Mouse (Mus musculus) left cerebral cortex, adult 2 months (tissue): ENCODE data around the gene Rad51d. TPM values are rescaled to one million over a fixed set of nuclear protein-coding genes. Genes with fewer than 3 reads are reported as not detected.
"Not testable (repeated sequence)": the region's sequence is repeated elsewhere in the genome, so short reads cannot be mapped to it uniquely, and the experiment has no call there.

Source experiments
- DNase-seq, 2 experiments: peaks; one replicate each; pipeline ENCODE4 v3.0.0; 2021 to 2022; ENCODE audit warnings: low spot score in 2 of 2, mixed read lengths in 1 of 2; ENCODE audit errors: extremely low spot score in 1 of 2
- H3K27ac ChIP-seq: fragments of 200-600 bp; 2 replicates; pipeline ENCODE4 v1.8.1; 2022
- H3K4me3 ChIP-seq: fragments of 200-600 bp; 2 replicates; pipeline ENCODE4 v1.8.1; 2022
- CTCF ChIP-seq: fragments of 200-600 bp; IDR thresholded peaks from 2 replicates; pipeline ENCODE4 v1.8.1; 2022; ENCODE audit warnings: antibody characterized with exemption, mild to moderate bottlenecking, moderate library complexity
- intact Hi-C: fragments of 180-260 bp; cut with DNase I; formaldehyde crosslinking; loops from one replicate; pipeline ENCODE4 v1.15.1; 2025
- total RNA-seq, 2 experiments: library from RNA; stranded (reverse); gene quantifications; 2 replicates each; pipeline ENCODE4 v1.2.3; 2021

The Rad51d gene
- total RNA-seq, 2 experiments from 2014 or later, result 16.9 to 19.8 TPM

DNA sequence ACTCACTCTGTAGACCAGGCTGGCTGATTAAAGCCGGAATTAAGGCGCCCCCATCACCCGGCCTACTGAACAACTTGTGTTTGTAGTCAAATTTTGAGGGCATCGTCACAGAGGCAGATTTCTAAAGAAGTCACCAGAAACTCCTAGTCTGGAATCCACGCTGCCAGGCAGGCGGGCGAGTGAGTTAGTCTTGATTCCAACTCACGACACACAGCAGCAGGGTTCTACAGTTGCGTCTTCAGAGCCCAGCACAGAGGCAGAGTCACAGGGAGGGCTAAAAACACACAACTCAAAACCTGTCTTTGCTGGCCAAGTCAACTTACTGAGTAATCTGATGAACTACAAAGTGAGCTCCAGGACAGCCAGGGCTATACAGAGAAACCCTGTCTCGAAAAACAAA, 37.9 kb downstream of the Rad51d start:
- Histone ChIP-seq H3K4me3 (no peak overlapping the region), H3K27ac (no peak overlapping the region)
- TF ChIP-seq CTCF, result no peak
- no peak for DNase-seq
- intact Hi-C loops, result no loop called here

DNA sequence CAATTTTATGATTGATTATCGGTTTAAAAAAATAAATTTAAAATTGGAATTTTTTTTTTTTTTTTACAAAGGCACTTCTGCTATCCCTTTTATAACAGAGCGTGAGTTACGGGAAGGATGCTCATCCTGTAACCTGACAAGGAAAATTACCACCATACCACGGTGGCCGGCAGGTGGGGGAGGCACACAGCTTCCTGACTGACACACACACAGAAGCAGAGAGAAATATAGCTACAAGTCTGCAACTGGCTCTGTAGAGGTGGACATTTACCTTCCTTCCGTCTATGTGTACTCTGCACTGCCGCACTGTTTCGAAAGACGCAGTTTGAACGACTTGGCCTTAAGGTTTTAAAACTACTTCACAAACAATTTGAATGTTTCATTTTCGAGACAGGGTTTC, 38.3 kb downstream of the Rad51d start:
- intact Hi-C loops, result no loop called here
- H3K4me3 ChIP-seq, result no peak overlapping the region
- H3K27ac ChIP-seq, result no peak overlapping the region
- no peak for TF ChIP-seq CTCF
- DNase-seq, result no peak

DNA sequence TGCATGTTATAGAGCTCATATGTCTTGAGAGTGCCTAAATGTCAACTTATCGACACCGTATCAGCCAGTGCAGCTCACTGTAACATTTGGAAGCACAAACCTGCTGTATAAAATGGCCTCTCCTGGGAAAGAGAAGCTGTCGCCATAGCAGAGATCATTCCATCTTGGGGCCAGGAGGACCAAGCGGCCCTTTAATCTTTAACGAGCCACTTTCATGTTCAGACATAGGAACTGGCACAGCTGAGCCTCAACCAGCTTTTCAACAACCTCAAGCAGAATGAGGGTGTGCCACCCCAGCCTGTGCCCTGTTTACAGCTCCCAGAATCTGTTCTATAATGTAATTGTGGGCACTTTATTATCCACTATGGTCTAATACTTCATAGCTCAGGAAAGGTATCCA, 40.2 kb downstream of the Rad51d start:
- intact Hi-C loops, result no loop called here
- no peak for TF ChIP-seq CTCF
- Histone ChIP-seq H3K4me3 (no peak overlapping the region), H3K27ac (no peak overlapping the region)
- no peak for DNase-seq

DNA sequence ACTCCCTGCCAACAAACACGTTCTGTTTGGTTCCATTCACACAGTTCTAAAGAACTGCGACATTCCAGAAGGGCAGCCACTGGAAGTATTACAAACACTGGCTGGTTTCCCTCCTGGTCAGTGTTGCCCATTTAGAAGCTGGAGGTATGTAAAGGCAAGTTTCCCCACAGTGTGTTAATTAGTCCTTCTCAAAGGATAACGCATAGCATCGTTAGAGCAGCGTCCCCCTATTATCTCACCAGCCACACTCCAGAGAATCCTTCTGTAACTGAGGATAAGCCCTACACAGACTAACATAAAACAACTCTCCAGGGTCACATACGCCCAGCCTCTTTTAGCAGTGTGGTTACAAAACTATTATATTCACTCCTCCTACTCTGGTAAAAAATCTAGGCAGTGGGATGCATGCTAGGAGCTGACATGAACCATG, 42.8 kb downstream of the Rad51d start:
- DNase-seq, result no peak
- Histone ChIP-seq H3K27ac (no peak overlapping the region; the same call in 1 of the 2 replicates), H3K4me3 (no peak overlapping the region)
- intact Hi-C loops, result no loop called here
- no peak for TF ChIP-seq CTCF

DNA sequence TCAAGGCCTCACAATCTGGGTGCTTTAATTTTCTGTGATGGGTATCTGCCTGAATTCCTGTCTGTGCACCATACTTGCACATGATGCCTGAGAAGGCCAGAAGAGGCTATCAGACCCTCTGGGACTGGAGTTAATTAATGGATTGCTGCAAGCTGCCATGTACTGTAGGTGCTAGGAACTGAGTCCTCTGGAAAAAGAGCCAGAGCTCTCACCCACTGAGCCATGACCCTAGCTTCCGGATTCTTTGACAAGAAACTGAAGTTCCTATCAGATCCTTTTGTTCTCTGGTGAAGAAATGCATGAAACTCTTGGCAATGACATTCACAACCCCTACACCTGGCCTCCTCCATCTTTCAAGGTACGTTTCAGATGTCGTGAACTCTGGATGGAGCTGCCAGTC, 43.5 kb downstream of the Rad51d start:
- no peak for DNase-seq
- no peak for TF ChIP-seq CTCF
- Histone ChIP-seq H3K4me3 (no peak overlapping the region), H3K27ac (no peak overlapping the region)
- intact Hi-C loops, result no loop called here

DNA sequence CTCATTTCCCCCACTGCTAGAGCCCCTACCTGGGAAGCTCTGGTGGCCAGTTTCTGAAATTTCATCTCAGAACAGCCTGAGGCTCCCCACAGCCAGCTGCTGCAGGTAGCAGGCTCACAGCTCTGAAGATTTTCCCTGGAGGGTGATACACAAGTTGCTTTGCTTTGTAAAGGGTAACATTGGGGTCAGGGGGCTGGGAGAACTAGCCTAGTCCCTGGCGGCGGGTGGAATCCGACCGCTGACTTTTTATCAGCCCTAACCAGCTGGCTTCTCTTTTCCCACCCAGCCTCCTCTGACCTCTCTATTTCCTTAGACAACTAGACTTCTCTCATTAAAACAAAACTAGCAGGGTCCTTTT, 44.4 kb downstream of the Rad51d start:
- Histone ChIP-seq H3K27ac (peak overlapping the region; percentile 80), H3K4me3 (peak overlapping the region; percentile 27; the same call in 1 of the 2 replicates)
- intact Hi-C loops, result no loop called here
- no peak; the same call in 1 of the 2 replicates for TF ChIP-seq CTCF
- DNase-seq, result no peak

DNA sequence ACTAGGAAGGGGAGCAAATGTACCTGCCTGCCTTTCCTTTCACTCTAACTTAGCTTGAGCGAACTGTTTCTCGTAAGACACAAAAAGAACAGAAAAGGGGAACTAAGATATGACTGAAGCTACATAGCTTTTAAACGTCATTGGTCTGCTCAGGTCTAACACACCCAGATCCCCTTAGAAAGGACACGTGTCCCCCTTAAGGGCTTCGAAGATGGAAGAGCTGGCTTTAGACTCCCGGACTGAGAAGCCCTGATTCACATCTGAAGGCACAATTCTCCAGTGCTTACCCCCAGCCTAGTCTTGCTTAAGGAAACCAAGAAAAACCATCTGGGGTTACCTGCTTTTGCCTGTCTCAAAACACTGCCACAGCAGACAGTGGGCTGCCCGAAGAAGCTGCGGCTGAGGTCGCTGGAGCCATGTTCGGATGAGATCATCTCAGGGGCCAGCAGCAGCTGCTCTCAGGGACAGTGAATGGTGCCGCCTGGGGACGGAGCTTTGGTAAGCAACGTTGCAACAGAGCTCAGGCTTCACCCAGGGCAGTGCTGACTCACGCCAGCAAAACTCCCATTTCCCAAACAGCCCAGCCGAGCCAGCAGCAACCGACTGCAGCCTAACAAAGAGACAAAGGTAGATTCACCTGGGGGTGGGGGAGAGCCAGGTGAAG, 44.9 kb downstream of the Rad51d start:
- Histone ChIP-seq H3K27ac (peak overlapping the region; percentile 80), H3K4me3 (peak overlapping the region; percentile 27)
- no peak; the same call in 1 of the 2 replicates for TF ChIP-seq CTCF
- peak; percentile 33 to 41 for DNase-seq
- intact Hi-C loops, result no loop called here

DNA sequence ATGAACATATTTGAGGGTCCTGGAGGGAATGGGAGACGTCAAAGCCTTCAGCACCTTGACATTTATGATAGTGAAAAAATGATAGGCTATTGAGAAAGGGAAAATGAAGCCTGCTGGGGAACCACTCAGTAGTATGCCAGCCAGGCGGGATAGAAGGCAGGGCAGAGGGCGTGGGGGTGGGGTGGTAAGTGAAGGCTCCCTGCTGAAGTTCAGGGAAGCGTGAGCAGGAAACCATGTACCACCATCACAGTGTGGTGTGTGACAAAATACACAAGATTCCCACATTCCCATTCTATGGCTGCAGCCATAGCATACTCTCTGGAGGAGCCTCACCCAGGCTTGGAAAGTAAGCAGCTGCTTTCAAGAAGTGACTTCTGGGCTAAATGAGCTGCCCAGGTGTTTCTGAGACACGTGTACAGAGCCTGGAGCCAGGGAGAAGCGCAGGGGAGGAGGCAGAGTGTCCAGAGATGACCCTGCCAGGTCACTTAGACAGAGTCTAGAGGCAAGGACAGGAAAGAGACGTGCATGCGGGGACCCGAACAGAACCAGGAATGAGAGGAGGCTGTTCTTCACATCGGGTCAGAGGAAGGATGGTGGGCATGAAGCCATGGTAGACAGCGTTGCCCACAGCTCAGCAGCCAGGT, 45.5 kb downstream of the Rad51d start:
- no peak overlapping the region; the same call in 1 of the 2 replicates for H3K4me3 ChIP-seq

DNA sequence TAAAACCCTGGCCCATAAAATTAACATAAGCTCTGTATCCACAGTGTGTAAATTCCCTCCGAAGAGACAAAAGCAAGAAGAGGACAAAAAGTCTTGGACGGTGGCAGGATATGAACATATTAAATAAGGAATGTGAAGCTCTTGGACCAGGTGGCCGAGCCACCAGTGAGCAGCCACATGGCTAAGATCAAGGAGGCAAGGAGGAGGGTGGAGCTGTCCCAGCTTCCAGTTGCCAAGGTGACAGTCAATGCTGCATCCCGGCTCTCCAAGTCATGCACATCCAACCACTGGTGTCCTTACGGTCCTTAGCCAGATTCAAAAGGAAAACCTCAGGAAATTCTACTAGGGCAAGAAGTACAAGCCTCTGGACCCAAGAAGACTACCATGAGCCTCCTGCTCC, 51.9 kb downstream of the Rad51d start:
- no peak for DNase-seq
- intact Hi-C loops, result no loop called here
- H3K27ac ChIP-seq, result no peak overlapping the region
- TF ChIP-seq CTCF, result no peak
- no peak overlapping the region for H3K4me3 ChIP-seq

More for the DNA sequence above, 45.5 kb downstream of the Rad51d start:
- peak overlapping the region; percentile 80 for H3K27ac ChIP-seq
- intact Hi-C loops, result loop anchor here (1.0 kb wide), 1 partner anchor 27 kb away; no protein-coding TSS in a partner anchor
- no peak for DNase-seq
- TF ChIP-seq CTCF, result no peak

DNA sequence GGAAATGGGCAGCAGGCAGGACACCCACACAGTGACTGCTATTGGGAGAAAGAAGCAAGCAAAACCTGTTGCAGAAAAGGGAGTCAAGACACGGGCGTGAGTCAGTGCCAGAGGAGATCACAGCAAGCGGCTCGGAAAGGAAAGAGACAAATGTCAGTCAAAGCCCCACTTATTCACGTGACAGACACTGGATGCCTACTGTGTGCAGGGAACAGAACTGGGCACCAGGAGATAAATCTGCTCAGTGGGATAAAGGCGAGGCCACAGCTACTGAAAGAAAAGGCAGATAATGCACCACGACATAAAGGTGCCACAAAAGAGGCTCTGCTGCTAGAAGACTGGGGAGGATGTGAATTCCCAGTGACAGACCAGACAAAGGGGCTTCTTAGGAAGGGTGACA, 52.6 kb downstream of the Rad51d start:
- Histone ChIP-seq H3K4me3 (no peak overlapping the region), H3K27ac (no peak overlapping the region)
- no peak for TF ChIP-seq CTCF
- intact Hi-C loops, result no loop called here
- no peak for DNase-seq

DNA sequence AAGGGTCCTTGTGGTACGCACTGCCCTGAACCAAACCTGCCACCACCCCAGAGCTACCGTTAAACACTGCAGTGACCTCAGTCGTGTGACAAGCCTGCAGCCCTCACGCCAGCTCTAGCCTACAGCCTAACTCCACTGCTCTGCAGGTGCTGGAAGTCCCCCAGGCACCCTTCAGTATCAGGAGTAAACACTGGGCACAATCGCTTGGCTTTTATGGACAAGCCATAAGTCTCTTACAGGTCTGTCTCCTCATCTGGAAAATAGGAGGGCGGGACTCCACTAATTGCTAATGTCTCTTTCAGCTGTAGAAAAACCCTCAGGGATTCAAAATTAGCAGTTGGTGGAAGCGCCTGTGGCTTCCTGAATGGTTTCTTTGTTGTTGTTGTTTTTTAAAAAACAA, 53.2 kb downstream of the Rad51d start:
- no peak overlapping the region for H3K4me3 ChIP-seq
- H3K27ac ChIP-seq, result no peak overlapping the region
- no peak for TF ChIP-seq CTCF
- intact Hi-C loops, result no loop called here
- no peak for DNase-seq

DNA sequence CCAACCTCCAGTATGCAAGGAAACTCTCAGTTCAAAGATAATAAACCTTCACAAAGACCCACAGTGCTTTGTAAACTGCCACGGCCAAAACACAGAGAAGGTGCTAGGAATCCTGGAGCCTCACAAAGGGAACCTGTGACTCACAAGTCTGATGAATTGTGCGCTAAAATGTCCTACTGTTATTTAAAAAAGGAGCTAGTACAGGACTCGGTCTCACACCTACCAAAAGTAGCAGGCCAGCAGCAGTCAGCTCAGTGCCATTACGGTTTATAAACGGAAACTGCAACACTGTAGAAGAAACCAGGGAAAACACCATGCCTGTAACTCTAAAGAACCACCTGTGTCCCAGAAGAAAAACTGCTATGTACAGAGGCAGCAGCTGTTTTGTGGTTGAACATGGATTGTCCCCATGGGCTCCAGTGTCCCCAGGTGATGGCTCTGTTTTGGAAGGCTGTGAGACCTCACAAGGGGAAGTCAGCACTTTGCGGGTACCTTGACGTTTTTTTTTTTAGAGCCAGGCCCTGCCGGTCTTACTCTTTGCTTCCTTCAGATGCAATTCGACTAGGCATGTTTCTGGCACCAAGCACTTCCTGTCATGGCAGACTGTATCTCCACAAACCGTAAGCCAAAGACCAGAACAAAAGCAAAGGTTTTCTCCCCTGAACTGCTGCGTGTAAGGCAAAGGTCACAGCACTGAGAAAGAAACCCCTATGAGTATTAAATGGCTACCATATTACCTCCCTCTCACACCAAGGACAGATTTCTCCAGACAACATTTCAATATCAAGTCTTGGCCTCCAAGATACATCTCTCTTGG, 54.6 kb downstream of the Rad51d start:
- DNase-seq, result no peak
- intact Hi-C loops, result no loop called here
- H3K27ac ChIP-seq, result no peak overlapping the region
- no peak for TF ChIP-seq CTCF
- H3K4me3 ChIP-seq, result no peak overlapping the region

DNA sequence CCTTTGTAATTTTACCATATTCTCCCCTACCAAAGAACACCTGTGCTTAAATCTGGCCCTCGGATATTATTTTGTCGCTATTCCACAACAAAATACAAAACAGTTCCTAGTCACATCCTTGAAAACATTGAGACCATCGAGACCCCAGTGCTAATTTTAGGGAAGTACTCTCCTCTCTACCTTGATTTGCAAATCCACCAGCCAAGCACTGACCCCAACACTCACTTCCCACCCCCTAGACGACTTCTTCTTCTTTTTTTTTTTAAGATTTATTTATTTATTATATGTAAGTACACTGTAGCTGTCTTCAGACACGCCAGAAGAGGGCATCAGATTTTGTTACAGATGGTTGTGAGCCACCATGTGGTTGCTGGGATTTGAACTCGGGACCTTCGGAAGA, 56.1 kb downstream of the Rad51d start:
- intact Hi-C loops, H3K4me3 ChIP-seq, H3K27ac ChIP-seq, DNase-seq: not testable (repeated sequence)
